Mouse (Mus musculus) stomach, embryonic 14.5 days (tissue): ENCODE data around the gene 4931406C07Rik. TPM values are rescaled to one million over a fixed set of nuclear protein-coding genes. Genes with fewer than 3 reads are reported as not detected.

Experiments
- ATAC-seq: fragments of 200-750 bp; cut with Nextera tagmentation; 2 replicates; pipeline ENCODE4 v1.8.0; 2017; ENCODE audit warnings: low read depth, moderate TSS enrichment; ENCODE audit not compliant: insufficient number of reproducible peaks, insufficient read depth, low FRiP score
- H3K27ac ChIP-seq: fragments of 300-500 bp; sonication (generic); 2 replicates; pipeline ENCODE4 v1.5.1; 2014; ENCODE audit warnings: mild to moderate bottlenecking, low read length, moderate library complexity, mixed read lengths
- H3K27me3 ChIP-seq: fragments of 300-500 bp; sonication (generic); 2 replicates; pipeline ENCODE4 v1.6.1; 2014; ENCODE audit warnings: low read length, control low read depth, mixed read lengths; ENCODE audit not compliant: control insufficient read depth, insufficient read depth
- H3K36me3 ChIP-seq: fragments of 300-500 bp; sonication (generic); 2 replicates; pipeline ENCODE4 v1.6.1; 2014; ENCODE audit warnings: mild to moderate bottlenecking, control low read depth, low read length, moderate library complexity, mixed read lengths; ENCODE audit not compliant: control insufficient read depth, insufficient read depth
- H3K4me1 ChIP-seq: fragments of 300-500 bp; sonication (generic); 2 replicates; pipeline ENCODE4 v1.6.1; 2014; ENCODE audit warnings: low read length, control low read depth, mixed read lengths; ENCODE audit not compliant: control insufficient read depth, insufficient read depth
- H3K4me2 ChIP-seq: fragments of 300-500 bp; sonication (generic); replicated peaks from 2 replicates; pipeline ENCODE4 v1.6.1; 2014; ENCODE audit warnings: low read depth, low read length, control low read depth
- H3K4me3 ChIP-seq: fragments of 300-500 bp; sonication (generic); 2 replicates; pipeline ENCODE4 v1.5.1; 2014; ENCODE audit warnings: low read depth, low read length, control low read depth
- H3K9ac ChIP-seq: fragments of 300-500 bp; sonication (generic); replicated peaks from 2 replicates; pipeline ENCODE4 v1.6.1; 2014; ENCODE audit warnings: low read depth, mild to moderate bottlenecking, control low read depth, low read length, moderate library complexity, mixed read lengths
- H3K9me3 ChIP-seq: fragments of 300-500 bp; sonication (generic); 2 replicates; pipeline ENCODE4 v1.6.1; 2016; ENCODE audit warnings: low read depth, low read length, control low read depth; ENCODE audit not compliant: control insufficient read depth
- WGBS: fragments of 180-500 bp; shearing (Covaris S2); extraction: QIAGEN DNeasy Blood & Tissue Kit; methylation state at CpG from one replicate; pipeline ENCODE4 v1.1.7; 2014; 5-methylcytosine and 5-hydroxymethylcytosine counted together
- microRNA-seq: library from miRNA; unstranded; fragments of <30 nt; microRNA quantifications from one replicate; pipeline ENCODE4, GENCODE M21; 2016
- polyA plus RNA-seq: library from polyadenylated mRNA; unstranded; fragments of >200 nt; fragmentation: Nextera tagmentation; extraction: Ambion mirVana; gene quantifications from 2 replicates; pipeline ENCODE4 v1.2.1, GENCODE M21; 2014

The 4931406C07Rik gene
- polyA plus RNA-seq, 1 experiment from 2014 or later, result 10.3 TPM

DNA sequence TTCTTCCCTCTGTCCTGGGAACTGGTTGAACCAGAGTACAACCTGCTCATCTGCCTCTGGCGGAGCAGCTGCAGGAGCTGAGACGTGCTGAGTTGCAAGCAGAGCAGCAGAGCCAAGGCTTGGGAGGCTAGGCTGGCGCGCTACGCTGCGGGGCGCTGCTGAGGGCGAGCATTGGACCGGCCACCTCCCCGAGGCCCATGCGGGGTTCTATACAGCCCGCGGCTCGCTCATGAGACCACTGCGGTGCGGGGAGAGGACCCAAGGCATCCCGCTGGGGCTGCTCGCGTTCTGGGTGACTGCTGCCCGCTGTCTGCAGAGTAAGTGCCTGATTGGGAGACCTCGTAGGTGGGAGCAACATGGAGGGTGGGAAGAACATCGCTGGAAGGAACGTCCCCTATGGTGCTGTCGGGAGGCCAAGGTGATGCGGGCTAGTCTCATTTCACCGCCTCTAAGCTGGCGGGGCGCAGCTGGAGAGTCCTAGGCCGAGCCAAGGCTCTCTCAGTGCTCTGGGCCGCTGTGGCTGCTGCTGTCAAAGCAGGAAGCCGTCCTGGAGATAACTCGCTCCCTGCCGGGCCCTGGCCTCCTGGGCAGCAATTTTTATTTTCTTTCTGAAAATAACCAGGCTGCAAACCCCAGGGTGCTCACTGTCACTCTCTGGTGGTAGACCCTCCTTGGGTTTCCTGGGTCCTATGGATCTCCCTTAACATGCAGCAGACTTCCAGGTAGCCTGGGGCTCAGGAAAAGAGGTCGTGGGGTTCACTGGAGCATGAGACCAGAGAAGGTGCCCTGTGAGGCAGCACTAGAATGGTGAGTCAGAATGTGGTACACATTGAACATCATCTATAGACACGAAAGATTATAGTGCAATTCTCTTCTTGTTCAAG lies 67.0 kb downstream of the 4931406C07Rik start, which contains the start of gene Vstm5:
Gene Vstm5, plus strand, starts transcription at position 4 of the 884 bp plus-strand sequence.
- no peaks in the 10 kb centered on the region for H3K27me3 ChIP-seq
- peak within 1 kb of the TSS; percentile 38 for H3K4me3 ChIP-seq
- peak within 1 kb of the TSS; percentile 29; the same call in 1 of the 2 replicates for H3K9ac ChIP-seq
- peak within 1 kb of the TSS; percentile 74 for H3K4me2 ChIP-seq
- 5% methylated on average over 34 of the region's 35 CpGs for WGBS
- 0 out of 2 replicates have a peak, but pooled peaks cover 2% of the 10 kb centered on the region for H3K4me1 ChIP-seq
- no peaks in the 10 kb centered on the region for H3K9me3 ChIP-seq
- H3K27ac ChIP-seq, result peak within 1 kb of the TSS; percentile 4; the same call in 1 of the 2 replicates
- no peaks in the 10 kb centered on the region for H3K36me3 ChIP-seq
- peak; percentile 65 for ATAC-seq

DNA sequence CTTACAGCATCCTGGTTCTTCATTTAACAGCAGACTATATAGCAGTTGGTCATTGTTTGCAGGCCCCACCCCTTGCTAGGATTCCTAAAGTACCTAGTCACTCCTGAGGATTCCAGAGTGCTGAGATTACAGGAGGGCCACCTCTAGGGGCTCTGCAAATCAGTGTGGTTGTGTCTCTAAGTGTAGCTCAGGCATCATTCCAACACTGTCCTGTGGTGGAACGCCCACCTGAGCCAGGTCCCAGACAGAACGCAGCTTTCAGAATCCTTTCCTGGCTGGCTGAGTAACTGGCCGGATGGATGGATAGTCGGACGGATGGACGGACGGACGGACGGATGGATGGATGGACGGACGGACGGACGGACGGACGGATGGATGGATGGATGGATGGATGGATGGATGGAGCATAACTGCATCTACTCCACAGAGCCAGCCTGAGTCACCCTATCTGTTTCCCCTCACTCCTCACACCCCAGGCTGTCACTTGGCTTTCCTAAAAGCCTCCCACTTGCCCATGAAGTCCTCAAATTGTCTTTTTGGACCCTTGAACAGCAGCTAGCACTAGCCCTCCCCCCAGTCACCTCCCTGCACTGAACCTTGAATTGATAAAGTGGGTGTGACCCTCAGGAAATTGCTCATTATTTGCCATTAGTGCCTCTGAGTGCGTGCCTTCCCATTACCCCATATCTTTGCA lies 67.8 kb downstream of the 4931406C07Rik start:
- no peaks in the 10 kb centered on the region for H3K36me3 ChIP-seq
- ATAC-seq, result peak; percentile 42
- WGBS, result 77% methylated on average over 16 of the region's 16 CpGs
- H3K4me2 ChIP-seq, result peak overlapping the region; percentile 74
- peak overlapping the region; percentile 38 for H3K4me3 ChIP-seq
- H3K9me3 ChIP-seq, result no peaks in the 10 kb centered on the region
- no peak overlapping the region for H3K27ac ChIP-seq
- H3K27me3 ChIP-seq, result no peaks in the 10 kb centered on the region
- H3K9ac ChIP-seq, result peak overlapping the region; percentile 29; the same call in 1 of the 2 replicates
- H3K4me1 ChIP-seq, result 0 out of 2 replicates have a peak, but pooled peaks cover 2% of the 10 kb centered on the region

- Histone ChIP-seq H3K27ac (no peak overlapping the region), H3K4me2 (no peak overlapping the region), H3K9ac (no peak overlapping the region), H3K9me3 (no peaks in the 10 kb centered on the region), H3K27me3 (no peaks in the 10 kb centered on the region), H3K36me3 (no peaks in the 10 kb centered on the region), H3K4me1 (0 out of 2 replicates have a peak, but pooled peaks cover 2% of the 10 kb centered on the region), H3K4me3 (no peak overlapping the region)
- WGBS, result 53% methylated on average over 14 of the region's 14 CpGs
- ATAC-seq, result no peak
These were observed 68.5 kb downstream of the 4931406C07Rik start for GRCm38 (mm10) chr9:15237516-15238296.

DNA sequence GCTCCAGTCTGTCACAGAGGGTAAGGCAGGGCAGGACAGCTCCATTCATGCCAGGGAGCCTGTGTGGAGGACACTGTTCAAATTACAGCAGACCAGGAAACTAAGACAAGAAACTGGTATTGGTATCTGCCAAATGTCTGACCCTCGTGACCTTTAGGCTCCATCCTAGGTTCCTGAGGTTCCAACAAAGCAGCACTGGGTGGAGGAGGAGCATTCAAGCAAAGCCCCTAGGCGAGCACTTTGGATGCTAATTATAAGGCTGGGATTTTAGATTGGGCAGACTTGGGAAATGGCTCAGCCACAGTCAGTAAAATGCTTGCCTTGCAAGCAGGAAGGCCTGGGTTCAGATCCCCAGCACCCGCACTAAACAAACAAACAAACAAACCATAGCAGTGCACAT lies 70.3 kb downstream of the 4931406C07Rik start:
- Histone ChIP-seq H3K27me3 (no peaks in the 10 kb centered on the region), H3K4me2 (no peak overlapping the region), H3K4me1 (0 out of 2 replicates have a peak, but pooled peaks cover 2% of the 10 kb centered on the region), H3K9me3 (no peaks in the 10 kb centered on the region), H3K9ac (no peak overlapping the region), H3K36me3 (no peaks in the 10 kb centered on the region), H3K27ac (no peak overlapping the region), H3K4me3 (no peak overlapping the region)
- 77% methylated on average over 3 of the region's 3 CpGs for WGBS
- ATAC-seq, result no peak

DNA sequence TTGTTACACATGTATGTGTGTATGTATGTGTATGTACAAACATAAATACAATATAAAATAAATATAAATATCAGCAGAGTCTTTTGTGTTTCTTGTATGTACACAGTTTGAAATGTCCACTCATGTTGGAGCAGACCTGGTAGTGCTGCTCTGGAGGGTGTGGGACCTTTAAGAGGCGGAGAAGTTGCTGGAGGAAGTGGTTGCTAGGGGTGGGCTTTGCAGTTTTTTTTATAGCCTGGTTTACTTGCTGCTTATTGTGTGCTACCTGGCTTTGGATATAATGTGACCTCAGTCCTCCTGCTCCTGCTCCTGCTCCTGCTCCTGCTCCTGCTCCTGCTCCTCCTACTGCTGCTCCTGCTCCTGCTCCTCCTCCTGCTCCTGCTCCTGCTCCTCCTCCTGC lies 72.6 kb downstream of the 4931406C07Rik start:
- no peaks in the 10 kb centered on the region for H3K36me3 ChIP-seq
- WGBS, result 82% methylated on average over 1 of the region's 1 CpGs
- H3K27me3 ChIP-seq, result no peaks in the 10 kb centered on the region

More for the DNA sequence above, 72.6 kb downstream of the 4931406C07Rik start:
- Histone ChIP-seq H3K4me1 (0 out of 2 replicates have a peak, but pooled peaks cover 2% of the 10 kb centered on the region), H3K9me3 (no peaks in the 10 kb centered on the region), H3K27ac (no peak overlapping the region), H3K9ac (no peak overlapping the region), H3K4me3 (no peak overlapping the region), H3K4me2 (no peak overlapping the region)
- ATAC-seq, result no peak

Small RNAs within 50 kb of the gene (microRNA-seq; reads per million reads assigned to microRNA genes)
- gene Gm49349 (not detected), gene mmu-mir-7650 (not detected)

Other genes with a start within 250 kb of the 4931406C07Rik start
- 0.06 TPM in 1 of 2 replicates, not detected in the other for gene Hephl1, start 194.3 kb downstream of the 4931406C07Rik start, polyA plus RNA-seq
- gene Vstm5, start 67.4 kb downstream of the 4931406C07Rik start, polyA plus RNA-seq, result 8.2 and 9.4 TPM in 2 replicates
- gene Med17, start 26.5 kb downstream of the 4931406C07Rik start, polyA plus RNA-seq, result 39.8 and 43.1 TPM in 2 replicates
- 84.8 and 96.8 TPM in 2 replicates for gene Taf1d, start 234 bp downstream of the 4931406C07Rik start, polyA plus RNA-seq
- 25.6 and 26.6 TPM in 2 replicates for gene Cep295, start 51.3 kb upstream of the 4931406C07Rik start, polyA plus RNA-seq
- 5.3 and 8.2 TPM in 2 replicates for gene Smco4, start 187.0 kb upstream of the 4931406C07Rik start, polyA plus RNA-seq